Mouse (Mus musculus): ENCODE data around the gene Por.

Por gene

DNA sequence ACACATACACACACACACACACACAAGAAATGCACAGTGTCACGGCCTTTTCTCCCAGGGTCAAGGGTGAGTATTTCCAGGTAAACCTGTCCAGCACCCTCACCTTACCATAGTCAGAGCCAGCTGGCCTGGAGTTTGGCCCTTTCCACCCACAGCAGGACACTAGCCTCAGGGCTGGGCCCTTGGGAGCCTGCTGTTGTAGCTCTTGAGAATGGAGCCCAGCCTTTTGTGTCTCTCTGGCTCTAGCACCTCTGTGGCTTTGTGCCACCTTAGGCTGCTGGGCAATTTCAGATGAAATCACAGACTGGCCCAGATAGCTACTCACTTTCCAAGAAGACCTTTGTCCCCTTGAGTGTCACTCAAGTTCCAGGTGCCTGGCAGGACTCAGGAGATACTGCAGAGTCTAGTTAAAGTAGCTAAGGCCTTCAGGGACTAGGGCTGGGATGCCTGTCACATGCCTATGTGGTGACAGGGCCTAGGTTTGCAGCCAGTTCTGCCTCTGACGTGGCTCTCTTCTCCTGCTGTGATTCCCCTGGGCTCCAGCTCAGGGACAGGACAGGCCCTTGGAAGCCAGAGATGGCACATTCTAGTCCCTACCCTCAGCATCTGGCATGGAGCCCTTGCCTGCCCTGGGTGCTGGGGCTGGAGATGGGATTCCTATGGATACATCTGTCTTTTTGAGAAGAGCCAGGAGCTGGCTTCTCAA, 57.0 kb downstream of the Por start:
- DNase-seq (ENCODE audit: low spot score in 2 of 2) = no peak

DNA sequence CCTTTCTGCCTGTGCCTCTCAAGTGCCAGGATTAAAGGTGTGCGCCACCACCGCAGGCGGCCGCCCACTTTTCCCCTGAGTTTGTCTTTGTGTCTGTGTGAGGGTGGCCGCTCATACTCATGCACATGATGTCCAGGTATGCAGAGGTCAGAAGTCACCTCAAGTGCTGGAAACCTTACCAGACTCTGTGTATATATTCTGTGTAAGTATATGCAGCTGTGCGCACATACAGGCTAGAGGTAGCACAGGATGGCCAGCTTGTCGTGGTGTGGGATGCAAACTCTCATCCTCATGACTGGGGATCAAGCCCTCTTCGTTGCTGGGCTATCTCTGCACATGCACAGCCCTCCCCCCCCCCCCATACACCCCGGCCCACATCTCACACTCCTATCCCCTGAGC, 58.0 kb downstream of the Por start:
- DNase-seq (ENCODE audit: low spot score in 2 of 2) = no peak

DNA sequence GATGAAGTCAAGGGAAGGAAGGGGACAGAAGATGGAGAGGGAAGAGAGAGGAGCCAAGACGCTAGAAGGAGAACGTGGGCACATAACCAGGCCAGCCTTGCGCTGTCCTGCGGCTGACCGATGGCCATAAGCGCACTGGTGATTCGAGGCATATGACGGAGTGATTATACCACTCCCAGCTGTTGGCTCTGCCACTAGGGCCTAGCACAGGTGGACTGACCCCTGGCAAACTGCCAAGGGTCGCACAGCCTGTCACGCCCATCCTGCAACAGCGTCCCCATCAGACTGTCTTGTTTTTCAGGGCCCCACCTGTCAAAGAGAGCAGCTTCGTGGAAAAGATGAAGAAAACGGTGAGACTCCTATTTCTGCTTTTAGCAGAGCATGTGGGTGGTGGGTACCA, 58.5 kb downstream of the Por start:
- DNase-seq (ENCODE audit: low spot score in 2 of 2) = no peak

DNA sequence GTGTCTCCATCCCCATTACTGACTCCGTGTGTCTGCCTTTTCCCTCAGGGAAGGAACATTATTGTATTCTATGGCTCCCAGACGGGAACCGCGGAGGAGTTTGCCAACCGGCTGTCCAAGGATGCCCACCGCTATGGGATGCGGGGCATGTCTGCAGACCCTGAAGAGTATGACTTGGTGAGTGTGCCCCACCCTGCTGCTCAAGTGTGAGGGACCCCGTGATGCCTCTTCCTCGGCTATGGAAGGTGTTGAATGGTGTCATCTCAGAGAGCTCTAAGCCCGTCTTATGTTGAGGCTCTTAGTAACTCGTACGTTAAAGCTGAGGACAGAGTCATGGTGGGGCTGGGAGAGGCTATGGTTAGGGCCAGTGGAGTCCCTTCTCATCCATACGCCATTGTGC, 59.5 kb downstream of the Por start:
- DNase-seq (ENCODE audit: low spot score in 2 of 2) = no peak

DNA sequence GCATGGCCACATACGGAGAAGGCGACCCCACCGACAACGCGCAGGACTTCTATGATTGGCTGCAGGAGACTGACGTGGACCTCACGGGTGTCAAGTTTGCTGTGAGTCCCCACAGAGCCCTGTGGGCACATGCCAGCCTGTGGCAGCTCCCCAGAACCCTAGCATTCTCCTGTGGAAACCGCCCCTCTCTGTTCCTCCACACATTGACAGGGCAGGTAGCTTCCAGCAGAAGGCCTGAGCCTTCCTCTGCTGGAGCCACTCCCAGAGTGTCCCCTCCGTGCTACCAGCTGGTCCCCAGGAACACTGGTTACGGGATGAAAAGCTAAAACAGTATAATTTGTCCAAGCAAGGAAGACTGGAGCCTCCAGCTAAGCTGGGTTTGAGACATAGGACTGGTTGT, 60.4 kb downstream of the Por start:
- no peak for DNase-seq (ENCODE audit: low spot score in 2 of 2)

DNA sequence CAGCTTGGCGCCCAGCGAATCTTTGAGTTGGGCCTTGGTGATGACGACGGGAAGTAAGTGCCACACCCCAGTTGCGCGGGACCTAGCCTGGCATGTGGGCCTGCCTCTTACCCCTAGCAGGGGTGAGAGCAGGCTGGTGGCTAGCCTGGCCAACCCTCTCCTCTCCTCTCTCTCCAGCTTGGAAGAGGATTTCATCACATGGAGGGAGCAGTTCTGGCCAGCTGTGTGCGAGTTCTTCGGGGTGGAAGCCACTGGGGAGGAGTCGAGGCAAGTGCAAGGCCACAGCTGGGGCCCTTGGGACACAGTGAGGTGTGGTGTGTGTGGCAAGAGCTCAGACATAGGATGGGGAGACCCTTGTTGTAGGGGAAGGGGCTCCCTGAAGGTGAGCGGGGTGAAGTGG, 61.1 kb downstream of the Por start:
- no peak for DNase-seq (ENCODE audit: low spot score in 2 of 2)

DNA sequence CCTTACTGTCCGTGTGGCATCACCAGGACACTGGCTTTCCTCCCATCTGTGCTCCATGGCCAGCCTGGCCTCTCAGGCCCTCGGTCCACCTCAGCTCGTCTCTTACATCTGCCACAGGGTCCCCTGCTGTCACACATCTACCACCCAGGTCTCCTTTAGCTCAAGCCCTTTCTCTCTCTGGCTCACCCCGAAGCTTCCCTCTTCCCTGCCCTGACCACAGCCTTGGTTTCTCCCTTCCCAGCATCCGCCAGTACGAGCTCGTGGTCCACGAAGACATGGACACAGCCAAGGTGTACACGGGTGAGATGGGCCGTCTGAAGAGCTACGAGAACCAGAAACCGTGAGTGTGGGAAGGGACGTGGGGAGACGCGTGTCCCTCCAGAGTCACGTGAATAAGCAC, 61.5 kb downstream of the Por start:
- no peak for DNase-seq (ENCODE audit: low spot score in 2 of 2)

DNA sequence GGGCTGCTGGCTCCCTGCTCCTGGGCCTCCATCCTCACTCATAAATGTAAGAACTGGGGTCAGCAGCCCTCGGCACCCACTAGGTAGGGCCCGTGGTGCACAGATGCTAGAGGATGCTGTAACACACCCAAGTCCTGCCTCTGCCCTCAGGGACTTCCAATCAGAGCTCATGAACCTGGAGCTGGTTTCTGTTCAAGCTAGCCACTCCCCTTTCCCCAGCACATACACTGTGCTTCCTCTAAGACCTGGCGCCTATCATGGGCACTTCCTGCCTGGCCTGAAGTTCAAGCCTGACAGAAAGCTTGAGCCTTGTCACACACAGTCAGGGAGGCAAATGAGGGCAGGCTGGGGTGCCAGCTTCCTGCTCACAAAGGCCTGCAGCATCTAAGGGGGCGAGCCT, 63.2 kb downstream of the Por start:
- DNase-seq (ENCODE audit: low spot score in 2 of 2) = no peak

DNA sequence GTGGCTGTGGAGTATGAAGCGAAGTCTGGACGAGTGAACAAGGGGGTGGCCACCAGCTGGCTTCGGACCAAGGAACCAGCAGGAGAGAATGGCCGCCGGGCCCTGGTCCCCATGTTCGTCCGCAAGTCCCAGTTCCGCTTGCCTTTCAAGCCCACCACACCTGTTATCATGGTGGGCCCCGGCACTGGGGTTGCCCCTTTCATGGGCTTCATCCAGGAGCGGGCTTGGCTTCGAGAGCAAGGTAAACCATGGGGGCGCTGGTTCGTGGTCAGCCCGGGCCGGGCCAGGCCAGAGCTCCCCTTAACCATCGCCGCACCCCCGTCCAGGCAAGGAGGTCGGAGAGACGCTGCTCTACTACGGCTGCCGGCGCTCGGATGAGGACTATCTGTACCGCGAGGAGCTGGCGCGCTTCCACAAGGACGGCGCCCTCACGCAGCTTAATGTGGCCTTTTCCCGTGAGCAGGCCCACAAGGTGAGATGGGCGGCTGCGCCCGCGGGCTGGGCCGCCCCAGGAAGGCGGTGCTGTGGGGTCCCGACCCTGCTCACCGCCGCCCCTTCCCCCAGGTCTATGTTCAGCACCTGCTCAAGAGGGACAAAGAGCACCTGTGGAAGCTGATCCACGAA, 64.3 kb downstream of the Por start:
- DNase-seq (ENCODE audit: low spot score in 2 of 2) = no peak

DNA sequence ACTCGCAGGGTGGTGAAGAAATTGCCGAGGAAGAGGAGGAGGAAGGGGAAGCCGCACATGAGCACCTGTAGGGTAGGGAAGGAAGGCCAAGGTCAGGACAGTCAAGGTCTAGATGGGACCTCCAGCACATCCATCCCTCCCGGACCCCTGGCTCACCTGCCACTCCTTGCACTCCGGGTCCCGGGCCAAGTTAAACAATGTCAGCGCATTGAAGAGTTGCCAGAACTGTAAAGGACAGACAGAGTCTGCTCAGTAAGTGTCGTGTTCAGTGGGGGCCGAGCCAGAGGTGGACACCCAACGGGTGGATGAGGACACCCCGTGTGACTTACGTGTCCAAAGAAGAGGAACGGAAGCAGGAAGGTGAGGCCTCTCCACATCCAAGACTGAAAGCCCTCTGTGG, 65.9 kb downstream of the Por start:
- DNase-seq (ENCODE audit: low spot score in 2 of 2) = no peak

DNA sequence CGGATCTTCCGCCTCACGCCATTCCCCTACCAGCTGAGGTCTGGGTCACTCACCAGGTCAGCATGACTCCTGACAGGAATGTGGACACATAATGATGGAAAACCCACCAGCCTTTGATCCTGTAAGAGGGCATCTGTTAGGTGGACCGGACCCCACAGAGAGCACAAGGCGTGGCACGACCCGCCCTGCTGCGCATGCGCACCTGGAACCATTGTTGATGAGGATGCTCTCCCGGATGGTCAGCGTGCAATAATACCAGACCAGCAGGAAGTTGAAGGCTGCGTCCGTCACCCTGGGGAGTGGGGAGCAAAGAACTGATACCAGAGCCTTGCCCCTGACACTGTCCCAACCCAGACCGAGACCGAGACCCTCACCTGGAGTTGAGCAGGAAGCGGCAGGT, 66.7 kb downstream of the Por start:
- DNase-seq (ENCODE audit: low spot score in 2 of 2) = no peak

DNA sequence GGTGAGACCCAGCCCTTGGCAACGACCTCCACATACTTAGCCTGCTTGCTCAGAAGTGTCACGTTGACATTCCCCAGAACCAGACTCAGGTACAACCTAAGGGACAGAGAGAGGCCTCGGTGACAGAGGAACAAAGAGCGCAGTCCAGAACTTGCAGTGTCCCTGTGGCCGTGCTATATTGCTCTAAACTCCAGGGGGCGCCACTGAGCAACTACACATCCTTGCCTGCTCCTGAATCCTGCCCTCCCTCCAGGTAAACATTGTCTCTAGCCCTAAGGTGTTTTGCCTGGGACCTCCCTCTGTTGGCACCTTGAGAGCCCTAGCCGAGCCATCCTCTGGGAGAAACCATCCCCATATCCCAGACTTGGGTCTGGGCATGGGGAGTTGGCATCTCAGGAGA, 67.3 kb downstream of the Por start:
- no peak for DNase-seq (ENCODE audit: low spot score in 2 of 2)

DNA sequence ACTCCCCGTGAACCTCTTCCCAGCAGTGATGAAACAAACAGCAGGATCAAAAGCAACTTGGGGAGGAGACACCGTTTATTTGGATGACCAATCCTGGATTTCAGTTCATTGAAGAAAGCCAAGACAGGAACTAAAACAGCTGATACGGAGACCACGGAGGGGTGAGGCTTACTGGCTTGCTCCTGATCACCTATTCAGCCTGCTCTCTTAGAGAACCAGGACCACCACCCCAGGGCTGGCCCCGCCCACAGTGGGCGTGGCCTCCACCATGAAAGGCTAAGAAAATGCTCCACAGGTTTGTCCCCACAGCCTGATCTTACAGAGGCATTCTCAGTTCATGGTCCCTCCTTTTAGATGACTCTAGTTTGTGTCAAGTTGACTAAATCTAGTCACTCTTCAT, 68.4 kb downstream of the Por start:
- DNase-seq (ENCODE audit: low spot score in 2 of 2) = no peak

DNA sequence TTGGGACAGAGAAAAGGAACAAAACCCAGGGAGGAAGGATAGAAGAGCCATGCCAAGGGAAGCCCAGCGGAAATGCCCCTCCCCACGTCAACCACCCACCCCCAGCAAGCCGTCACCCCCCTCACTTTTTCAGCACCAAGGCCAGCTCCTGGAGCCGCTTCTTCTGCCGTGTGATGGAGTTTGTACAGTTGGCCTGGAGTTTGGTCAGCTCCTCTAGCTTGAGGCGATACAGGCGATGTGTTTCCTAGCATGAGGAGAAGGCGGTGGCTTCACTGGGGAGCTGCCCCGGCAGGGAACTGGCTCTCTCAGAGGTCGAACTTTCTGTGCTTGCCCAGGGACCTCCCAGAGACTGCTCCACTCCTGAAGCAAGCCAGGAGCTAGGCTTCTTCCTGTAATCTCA, 72.3 kb downstream of the Por start:
- no peak for DNase-seq (ENCODE audit: low spot score in 2 of 2)

DNA sequence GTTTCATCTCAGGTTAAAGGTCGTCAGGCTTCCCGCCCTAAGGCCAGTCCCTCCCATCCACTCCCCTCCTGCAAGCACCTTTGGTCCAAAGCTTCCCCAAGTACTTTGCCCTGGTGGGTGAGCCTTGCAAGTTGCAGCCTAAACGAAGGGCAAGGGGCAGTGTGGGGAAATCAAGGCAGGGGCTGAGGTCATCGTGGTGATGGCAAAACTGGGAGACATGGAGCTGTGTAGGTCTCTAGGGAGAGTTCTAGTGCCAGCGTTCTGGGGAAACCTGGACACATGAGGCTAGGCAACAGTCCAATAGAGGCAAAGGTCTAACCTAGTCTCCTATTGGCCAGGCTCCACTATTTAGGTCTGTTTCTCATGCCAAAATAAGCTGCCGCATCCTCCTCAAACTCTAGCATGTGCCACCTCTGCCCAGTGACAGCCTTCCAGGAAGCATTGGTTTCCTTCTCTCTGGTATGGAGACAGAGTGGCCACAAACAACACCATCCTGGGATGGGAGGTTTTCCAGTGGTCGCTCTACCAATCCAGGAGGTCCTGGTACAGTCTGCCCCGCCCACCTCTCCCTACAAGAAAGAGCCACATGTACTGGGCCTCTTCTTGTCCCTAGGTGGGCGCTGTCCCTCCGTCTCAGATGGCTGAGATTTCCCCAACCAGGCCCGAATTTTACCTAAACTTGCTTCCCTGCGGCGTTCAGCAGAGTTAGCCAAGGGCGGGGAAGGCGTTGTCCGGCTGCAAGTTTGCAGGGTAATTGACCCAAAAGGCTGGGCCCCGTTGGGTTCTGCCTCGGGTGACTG, 73.3 kb downstream of the Por start:
- DNase-seq (ENCODE audit: low spot score in 2 of 2) = peak in 1 of 2 experiments; percentile 26

DNA sequence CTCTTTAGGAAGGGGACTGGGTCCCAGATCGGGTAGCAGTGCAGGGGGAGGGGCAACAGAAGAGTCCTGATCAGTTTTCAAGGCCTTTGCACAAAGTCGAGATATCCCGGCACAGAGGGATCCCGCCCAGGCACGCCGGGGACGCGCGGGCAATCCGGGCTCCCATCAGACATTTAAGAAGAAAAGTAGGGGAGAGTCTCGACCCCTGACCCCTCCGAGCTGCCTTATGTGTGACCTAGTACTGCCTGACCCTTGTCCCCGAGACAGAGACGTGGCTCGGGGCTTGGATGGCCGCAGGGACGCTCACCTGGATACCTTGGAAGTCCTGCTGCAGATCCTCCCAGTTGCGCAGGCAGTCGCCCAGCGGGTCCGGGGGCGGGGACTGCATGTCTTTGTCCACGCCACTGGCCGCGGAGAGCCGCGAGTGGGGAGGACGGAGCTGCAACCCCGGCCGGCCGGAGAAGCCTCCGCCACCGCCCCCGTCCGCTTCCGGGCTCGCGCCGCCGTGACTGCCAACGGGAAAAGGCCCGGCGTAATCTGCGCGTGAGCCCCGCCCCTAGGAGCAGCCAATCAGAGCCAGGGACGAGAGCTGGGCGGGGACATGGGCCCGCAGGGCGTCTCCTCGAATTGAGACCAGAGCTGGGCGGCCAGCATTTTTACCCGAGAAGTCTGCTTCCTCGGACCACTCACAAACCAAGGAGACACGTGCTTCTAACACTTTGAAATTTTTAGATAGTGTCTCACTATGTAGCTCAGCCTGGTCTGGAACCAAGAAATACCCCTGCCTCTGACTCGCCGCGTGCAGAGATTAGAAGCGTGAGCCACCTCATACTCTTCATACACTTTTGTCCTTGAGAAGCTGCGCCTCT, 74.1 kb downstream of the Por start, which contains the start of gene Tmem120a:
TSS of gene Tmem120a (minus strand) at position 708 of the 869 bp plus-strand sequence.
- peak; percentile 82 to 92 for DNase-seq (ENCODE audit: low spot score in 2 of 2)

DNA sequence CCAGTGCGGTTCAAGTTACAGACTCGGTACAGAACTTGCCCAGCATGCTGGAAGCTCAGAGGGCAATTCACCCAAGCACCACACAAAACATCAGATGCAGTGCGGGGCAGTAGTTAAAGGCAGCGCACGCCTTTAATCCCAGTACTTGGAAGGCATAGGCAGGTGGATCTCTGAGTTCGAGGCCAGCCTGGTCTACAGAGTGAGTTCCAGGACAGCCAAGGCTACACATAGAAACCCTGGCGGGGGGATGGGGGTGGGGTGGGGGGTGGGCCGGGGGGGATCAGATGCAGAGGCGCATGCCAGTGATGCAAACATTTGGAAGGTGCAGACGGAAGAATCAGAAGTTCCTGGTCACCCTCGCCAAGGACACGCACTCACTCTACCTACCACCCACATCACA, 74.9 kb downstream of the Por start:
- no peak for DNase-seq (ENCODE audit: low spot score in 2 of 2)

DNA sequence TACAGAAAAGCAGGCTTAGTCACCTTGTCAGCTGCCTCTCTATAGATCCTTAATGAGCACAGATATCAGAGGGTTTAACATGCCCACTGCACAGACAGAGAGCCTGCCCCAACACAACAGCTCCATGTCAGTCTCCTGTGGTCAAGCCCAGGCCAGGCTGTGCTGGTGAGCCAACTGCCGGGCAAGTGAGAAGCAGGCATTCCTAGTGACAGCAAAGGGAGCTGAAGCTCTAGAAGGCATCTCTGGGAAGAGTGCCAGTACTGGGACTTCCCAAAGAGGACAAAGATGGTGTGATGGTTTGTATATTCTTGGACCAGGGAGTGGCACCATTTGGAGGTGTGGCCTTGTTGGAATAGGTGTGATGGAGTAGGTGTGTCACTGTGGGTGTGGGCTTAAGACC, 81.2 kb downstream of the Por start:
- DNase-seq (ENCODE audit: low spot score in 2 of 2) = no peak

DNA sequence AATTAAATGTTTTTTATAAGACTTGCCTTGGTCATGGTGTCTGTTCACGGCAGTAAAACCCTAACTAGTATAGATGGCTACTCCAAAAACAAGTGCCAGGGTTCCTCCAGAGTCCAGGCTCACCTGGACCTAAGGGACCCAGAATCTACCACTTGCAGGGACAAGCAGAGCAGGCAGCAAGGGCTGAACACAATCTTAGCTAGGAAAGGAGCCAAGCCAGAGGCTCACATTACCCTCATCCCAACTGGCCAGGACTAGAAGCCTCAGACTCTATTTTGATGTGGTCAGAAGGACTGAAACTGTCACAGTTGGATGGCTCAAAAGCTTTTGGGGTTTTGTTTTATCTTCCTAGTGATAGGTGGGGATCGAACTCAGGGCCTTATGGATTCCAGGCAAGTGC, 81.8 kb downstream of the Por start:
- DNase-seq (ENCODE audit: low spot score in 2 of 2) = no peak

DNA sequence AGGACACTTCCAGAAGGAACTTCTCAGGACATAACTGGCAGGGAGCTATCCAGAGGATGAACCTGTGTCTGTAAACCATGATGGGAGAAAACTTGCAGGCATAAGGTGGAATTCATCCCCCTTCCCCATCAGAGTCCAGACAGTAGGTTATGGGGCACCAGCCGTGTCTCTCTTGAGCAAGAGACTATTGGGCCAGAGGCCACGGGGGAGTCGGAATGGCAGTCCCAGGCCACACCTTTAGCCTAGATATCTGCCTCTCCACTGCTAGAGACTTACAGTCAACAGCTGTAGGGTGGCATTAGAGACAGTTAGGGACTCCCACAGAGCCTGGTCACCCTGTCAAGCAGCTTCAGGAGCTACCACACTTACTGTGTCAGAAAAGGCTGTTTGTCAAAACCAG, 92.0 kb downstream of the Por start:
- DNase-seq (ENCODE audit: low spot score in 2 of 2) = no peak

DNA sequence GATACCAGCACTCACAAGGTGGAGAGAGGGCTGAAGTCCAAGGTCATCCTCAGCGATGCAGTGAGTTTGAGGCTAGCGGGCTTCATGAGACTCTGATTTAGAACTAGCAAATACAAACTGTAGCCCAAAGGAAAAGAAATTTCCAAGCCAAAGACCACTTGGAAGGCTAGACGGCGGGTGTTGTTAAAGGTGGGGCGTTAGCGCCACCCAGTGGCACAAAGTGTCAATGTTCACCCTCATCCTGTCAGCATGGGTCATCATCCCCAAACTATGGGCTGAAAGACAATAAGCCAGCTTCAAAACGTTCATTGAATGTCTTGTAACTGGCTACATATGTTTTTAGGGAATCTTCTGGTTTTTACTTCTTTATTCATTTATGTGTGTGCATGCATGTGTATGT, 93.7 kb downstream of the Por start:
- peak; percentile 64 to 85 for DNase-seq (ENCODE audit: low spot score in 2 of 2)

DNA sequence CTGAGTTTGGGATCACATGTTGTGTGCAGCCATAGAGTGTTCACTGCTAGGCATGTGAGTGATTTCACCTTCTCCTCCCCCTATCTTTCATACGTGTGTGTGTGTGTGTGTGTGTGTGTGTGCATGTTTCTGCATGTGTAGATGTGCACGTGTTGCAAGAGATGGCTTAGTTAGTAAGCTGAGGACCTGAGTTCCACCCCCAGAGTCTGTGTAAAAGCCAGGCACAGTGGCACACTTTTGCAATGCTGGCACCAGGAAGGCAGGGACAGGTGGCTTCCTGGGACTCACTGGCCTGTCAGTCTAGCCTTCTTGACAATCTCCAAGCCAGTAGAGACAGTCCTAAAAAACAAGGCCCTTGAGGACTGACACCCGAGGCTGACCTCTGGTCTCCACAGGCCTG, 95.1 kb downstream of the Por start:
- no peak for DNase-seq (ENCODE audit: low spot score in 2 of 2)
